Mouse (Mus musculus) liver, embryonic 11.5 days (tissue): ENCODE results near the gene 9930104L06Rik. TPM values are rescaled to one million over a fixed set of nuclear protein-coding genes. Genes with fewer than 3 reads are reported as not detected.
"Not testable (repeated sequence)": the region's sequence is repeated elsewhere in the genome, so short reads cannot be mapped to it uniquely, and the experiment has no call there.

Experiments
- ATAC-seq: fragments of 200-750 bp; cut with Nextera tagmentation; replicated peaks from 2 replicates; pipeline ENCODE4 v1.8.0; 2017; ENCODE audit warnings: moderate number of reproducible peaks, mild to moderate bottlenecking, moderate TSS enrichment, moderate library complexity; ENCODE audit not compliant: low FRiP score
- DNase-seq: peaks from one replicate; pipeline ENCODE4 v3.0.0-alpha.2; 2017; ENCODE audit warnings: low spot score
- H3K27ac ChIP-seq: fragments of 300-500 bp; sonication (generic); 2 replicates; pipeline ENCODE4 v1.5.1; 2014; ENCODE audit warnings: mild to moderate bottlenecking, low read depth, low read length, control low read depth
- H3K27me3 ChIP-seq: fragments of 300-500 bp; sonication (generic); replicated peaks from 2 replicates; pipeline ENCODE4 v1.6.1; 2014; ENCODE audit warnings: low read length, mixed read lengths; ENCODE audit not compliant: control insufficient read depth, insufficient read depth
- H3K36me3 ChIP-seq: fragments of 300-500 bp; sonication (generic); 2 replicates; pipeline ENCODE4 v1.6.1; 2014; ENCODE audit warnings: mild to moderate bottlenecking, low read length, moderate library complexity, mixed read lengths; ENCODE audit not compliant: control insufficient read depth, insufficient read depth
- H3K4me1 ChIP-seq: fragments of 300-500 bp; sonication (generic); replicated peaks from 2 replicates; pipeline ENCODE4 v1.6.1; 2014; ENCODE audit warnings: low read length, mixed read lengths; ENCODE audit not compliant: control insufficient read depth, insufficient read depth
- H3K4me2 ChIP-seq: fragments of 300-500 bp; sonication (generic); 2 replicates; pipeline ENCODE4 v1.6.1; 2014; ENCODE audit warnings: mild to moderate bottlenecking, control low read depth, moderate library complexity
- H3K4me3 ChIP-seq: fragments of 300-500 bp; sonication (generic); 2 replicates; pipeline ENCODE4 v1.5.1; 2014; ENCODE audit warnings: low read depth, low read length, control low read depth
- H3K9ac ChIP-seq: fragments of 300-500 bp; sonication (generic); 2 replicates; pipeline ENCODE4 v1.6.1; 2014; ENCODE audit warnings: low read depth, low read length, control low read depth
- H3K9me3 ChIP-seq: fragments of 300-500 bp; sonication (generic); 2 replicates; pipeline ENCODE4 v1.6.1; 2016; ENCODE audit warnings: low read length, inconsistent platforms, mixed read lengths; ENCODE audit not compliant: control insufficient read depth
- WGBS: fragments of 180-500 bp; shearing (Covaris S2); extraction: QIAGEN DNeasy Blood & Tissue Kit; methylation state at CpG from one replicate; pipeline ENCODE4 v1.1.7; 2014; 5-methylcytosine and 5-hydroxymethylcytosine counted together
- polyA plus RNA-seq: library from polyadenylated mRNA; unstranded; fragments of >200 nt; fragmentation: Nextera tagmentation; extraction: Ambion mirVana; gene quantifications from 2 replicates; pipeline ENCODE4 v1.2.1, GENCODE M21; 2014

Gene 9930104L06Rik
- polyA plus RNA-seq, 1 experiment from 2014 or later, result 3.5 TPM

GRCm38 (mm10) chr4:124905417-124905816, 31.4 kb upstream of the 9930104L06Rik start:
- Histone ChIP-seq H3K27ac (no peak overlapping the region), H3K4me1 (peaks cover 7% of the 10 kb centered on the region), H3K36me3 (no peaks in the 10 kb centered on the region), H3K9me3 (no peaks in the 10 kb centered on the region), H3K4me3 (no peak overlapping the region), H3K4me2 (no peak overlapping the region), H3K9ac (no peak overlapping the region), H3K27me3 (no peaks in the 10 kb centered on the region; the same call in 1 of the 2 replicates)
- 62% methylated on average over 4 of the region's 4 CpGs for WGBS
- ATAC-seq, result no peak
- no peak for DNase-seq

GRCm38 (mm10) chr4:124905971-124906822, 30.7 kb upstream of the 9930104L06Rik start:
- H3K27me3 ChIP-seq, result no peaks in the 10 kb centered on the region; the same call in 1 of the 2 replicates
- no peak overlapping the region for H3K9ac ChIP-seq
- H3K4me3 ChIP-seq, result no peak overlapping the region
- no peaks in the 10 kb centered on the region for H3K36me3 ChIP-seq
- no peak for ATAC-seq
- H3K9me3 ChIP-seq, result no peaks in the 10 kb centered on the region
- H3K4me1 ChIP-seq, result peaks cover 7% of the 10 kb centered on the region
- peak overlapping the region; percentile 53 for H3K4me2 ChIP-seq
- no peak for DNase-seq
- no peak overlapping the region for H3K27ac ChIP-seq
- WGBS, result 13% methylated on average over 21 of the region's 21 CpGs

- no peak overlapping the region for H3K9ac ChIP-seq
- no peaks in the 10 kb centered on the region for H3K9me3 ChIP-seq
- no peak overlapping the region for H3K4me2 ChIP-seq
- H3K27me3 ChIP-seq, result no peaks in the 10 kb centered on the region
- DNase-seq, result no peak
- H3K4me3 ChIP-seq, result no peak overlapping the region
- no peak for ATAC-seq
- no peak overlapping the region for H3K27ac ChIP-seq
- 89% methylated on average over 5 of the region's 5 CpGs for WGBS
- H3K36me3 ChIP-seq, result peaks cover 44% of the 10 kb centered on the region
- H3K4me1 ChIP-seq, result no peaks in the 10 kb centered on the region
Observed at GRCm38 (mm10) chr4:124928102-124928501, 8.7 kb upstream of the 9930104L06Rik start.

GRCm38 (mm10) chr4:124939211-124939610, 2.4 kb downstream of the 9930104L06Rik start, which contains the start of gene Cdca8:
Gene Cdca8, minus strand, starts transcription at chr4:124939311.
- not testable (repeated sequence) for H3K4me2 ChIP-seq, H3K27ac ChIP-seq, H3K27me3 ChIP-seq, ATAC-seq, H3K9me3 ChIP-seq, H3K9ac ChIP-seq, DNase-seq, H3K36me3 ChIP-seq
- 94% methylated on average over 4 of the region's 4 CpGs for WGBS
- H3K4me1 ChIP-seq, result peaks cover 13% of the 10 kb centered on the region
- peak within 1 kb of the TSS; percentile 87; the same call in 1 of the 2 replicates for H3K4me3 ChIP-seq

- Histone ChIP-seq H3K4me1 (peaks cover under 1% of the 10 kb centered on the region; the same call in 1 of the 2 replicates), H3K9me3 (no peaks in the 10 kb centered on the region), H3K36me3 (peaks cover 8% of the 10 kb centered on the region; the same call in 1 of the 2 replicates), H3K27me3 (no peaks in the 10 kb centered on the region), H3K4me3 (no peak overlapping the region), H3K4me2 (no peak overlapping the region), H3K9ac (no peak overlapping the region), H3K27ac (no peak overlapping the region)
- ATAC-seq (no peak; the same call in 1 of the 2 replicates), DNase-seq (peak; percentile 82)
- WGBS, result 6% methylated on average over 4 of the region's 4 CpGs
Observed at GRCm38 (mm10) chr4:124943022-124943421, 6.2 kb downstream of the 9930104L06Rik start.

- 77% methylated on average over 5 of the region's 5 CpGs for WGBS
- H3K9me3 ChIP-seq, result no peaks in the 10 kb centered on the region
- no peaks in the 10 kb centered on the region for H3K4me1 ChIP-seq
- no peak overlapping the region for H3K27ac ChIP-seq
- DNase-seq, result no peak
- peaks cover 5% of the 10 kb centered on the region; the same call in 1 of the 2 replicates for H3K36me3 ChIP-seq
- H3K27me3 ChIP-seq, result no peaks in the 10 kb centered on the region
- H3K4me2 ChIP-seq, result no peak overlapping the region
- H3K4me3 ChIP-seq, result no peak overlapping the region
- no peak for ATAC-seq
- no peak overlapping the region for H3K9ac ChIP-seq
Observed at GRCm38 (mm10) chr4:124943781-124944180, 6.9 kb downstream of the 9930104L06Rik start.

GRCm38 (mm10) chr4:124944961-124945360, 8.1 kb downstream of the 9930104L06Rik start:
- H3K9ac ChIP-seq, result no peak overlapping the region
- ATAC-seq (no peak), DNase-seq (no peak)

GRCm38 (mm10) chr4:124949488-124949887, 12.6 kb downstream of the 9930104L06Rik start:
- Histone ChIP-seq H3K27me3 (no peaks in the 10 kb centered on the region), H3K36me3 (no peaks in the 10 kb centered on the region), H3K9me3 (no peaks in the 10 kb centered on the region), H3K4me1 (no peaks in the 10 kb centered on the region), H3K9ac (no peak overlapping the region), H3K27ac (no peak overlapping the region), H3K4me2 (no peak overlapping the region), H3K4me3 (no peak overlapping the region)
- DNase-seq (no peak), ATAC-seq (no peak)
- WGBS, result 77% methylated on average over 3 of the region's 3 CpGs

More at GRCm38 (mm10) chr4:124944961-124945360, 8.1 kb downstream of the 9930104L06Rik start:
- Histone ChIP-seq H3K27ac (no peak overlapping the region), H3K4me1 (no peaks in the 10 kb centered on the region), H3K27me3 (no peaks in the 10 kb centered on the region), H3K36me3 (0 out of 2 replicates have a peak, but pooled peaks cover 2% of the 10 kb centered on the region), H3K4me2 (no peak overlapping the region), H3K4me3 (no peak overlapping the region), H3K9me3 (no peaks in the 10 kb centered on the region)
- WGBS, result 61% methylated on average over 2 of the region's 2 CpGs
